Mouse (Mus musculus) heart, adult 9 months (tissue): ENCODE results near the gene Anp32e.
"Not testable (repeated sequence)": the region's sequence is repeated elsewhere in the genome, so short reads cannot be mapped to it uniquely, and the experiment has no call there.

Source experiments
- DNase-seq, 2 experiments: peaks; one replicate each; pipeline ENCODE4 v3.0.0; 2022; ENCODE audit warnings: low spot score in 2 of 2

The Anp32e gene

GRCm38 (mm10) chr3:95903753-95904502 lies 25.1 kb upstream of the Anp32e start:
- DNase-seq, result no peak

- peak; percentile 53 to 62 for DNase-seq
Measured at GRCm38 (mm10) chr3:95904568-95904967, 24.5 kb upstream of the Anp32e start, which contains the start of gene Car14. TSS of gene Car14 (minus strand) at chr3:95904691.

GRCm38 (mm10) chr3:95905146-95905939 lies 23.7 kb upstream of the Anp32e start:
- peak; percentile 39 to 47 for DNase-seq

- DNase-seq, result peak in 1 of 2 experiments; percentile 48
Measured at GRCm38 (mm10) chr3:95905940-95906492, 23.0 kb upstream of the Anp32e start.

GRCm38 (mm10) chr3:95906860-95907259 lies 22.2 kb upstream of the Anp32e start:
- DNase-seq, result peak in 1 of 2 experiments; percentile 34

- no peak for DNase-seq
Measured at GRCm38 (mm10) chr3:95907613-95908012, 21.4 kb upstream of the Anp32e start.

GRCm38 (mm10) chr3:95914706-95915105 lies 14.3 kb upstream of the Anp32e start:
- DNase-seq, result no peak

- no peak for DNase-seq
Measured at GRCm38 (mm10) chr3:95916760-95917159, 12.3 kb upstream of the Anp32e start.

GRCm38 (mm10) chr3:95920532-95920931 lies 8.5 kb upstream of the Anp32e start:
- DNase-seq, result not testable (repeated sequence)

- DNase-seq, result not testable (repeated sequence)
Measured at GRCm38 (mm10) chr3:95923429-95923828, 5.6 kb upstream of the Anp32e start.

- DNase-seq, result no peak
Measured at GRCm38 (mm10) chr3:95924185-95924584, 4.9 kb upstream of the Anp32e start.

GRCm38 (mm10) chr3:95925087-95925486 lies 4.0 kb upstream of the Anp32e start:
- no peak for DNase-seq

GRCm38 (mm10) chr3:95928261-95928657 lies 787 bp upstream of the Anp32e start:
- DNase-seq, result no peak

- peak; percentile 28 to 39 for DNase-seq
Measured at GRCm38 (mm10) chr3:95929581-95930470, 780 bp downstream of the Anp32e start.

- DNase-seq, result no peak
Measured at GRCm38 (mm10) chr3:95930471-95930789, 1.4 kb downstream of the Anp32e start.

GRCm38 (mm10) chr3:95931471-95931870 lies 2.4 kb downstream of the Anp32e start:
- DNase-seq, result no peak

GRCm38 (mm10) chr3:95932157-95932556 lies 3.1 kb downstream of the Anp32e start:
- no peak for DNase-seq

- DNase-seq, result no peak
Measured at GRCm38 (mm10) chr3:95932566-95932965, 3.5 kb downstream of the Anp32e start.

- no peak for DNase-seq
Measured at GRCm38 (mm10) chr3:95933111-95933750, 4.2 kb downstream of the Anp32e start.

- DNase-seq, result no peak
Measured at GRCm38 (mm10) chr3:95934448-95934847, 5.4 kb downstream of the Anp32e start.

- no peak for DNase-seq
Measured at GRCm38 (mm10) chr3:95938217-95938616, 9.2 kb downstream of the Anp32e start.
